ENCODE assay signal across 15 mouse cellular contexts in the genomic region with DNA sequence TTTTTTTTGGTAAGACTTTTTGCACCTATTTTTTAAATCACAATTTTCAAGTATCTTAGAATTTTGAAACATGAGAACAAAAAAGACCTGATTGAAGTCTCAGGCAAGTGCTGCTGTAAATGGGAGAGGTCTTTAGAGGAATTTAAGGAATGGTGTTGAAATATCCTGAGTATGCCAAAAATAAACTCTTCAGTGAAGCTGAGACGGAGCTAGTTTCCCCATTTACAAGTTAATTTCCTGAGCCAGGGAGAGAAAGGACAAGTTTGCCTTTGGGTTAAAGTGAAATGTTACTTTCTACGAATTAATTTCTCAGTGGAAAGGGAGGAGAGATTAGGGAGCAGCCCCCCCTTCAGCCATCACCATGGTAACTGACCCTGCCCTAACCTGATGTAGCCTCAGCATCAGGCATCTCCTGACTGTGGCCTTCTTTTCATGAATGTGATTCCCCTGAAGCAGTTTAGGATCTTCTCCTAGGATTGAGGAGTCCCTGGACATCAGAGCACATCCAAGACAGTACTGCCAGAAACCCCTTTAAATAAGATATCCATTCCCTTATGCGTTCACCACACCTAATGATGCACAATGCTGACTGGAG. TPM values are rescaled to one million over a fixed set of nuclear protein-coding genes. Genes with fewer than 3 reads are reported as not detected.
DNase-seq lines count a peak whose midpoint lies in the region; ATAC-seq and TF ChIP-seq lines count a peak whose summit lies in the region.
"Had no signal": no experiment of that assay in that cellular context is flagged by ENCODE, and none has a peak within 500 bp of the region (broad histone marks: within the 10 kb centered on the region; RNA-seq: fewer than 3 reads in every experiment).

No protein-coding gene starts in this region.

- 32% methylated on average over 3 of the region's 3 CpGs for WGBS in heart, embryonic 13.5 days
- whole genome bisulfite sequencing in heart, adult 2 months, result 43% methylated on average over 3 of the region's 3 CpGs
- 29% methylated on average over 3 of the region's 3 CpGs for WGBS in lung, embryonic 14.5 days
- 37% methylated on average over 3 of the region's 3 CpGs for WGBS in lung, adult 2 months
- 40% methylated on average over 3 of the region's 3 CpGs for WGBS in intestine, embryonic 16.5 days

- peak overlapping the region; percentile 33 for H3K4me2 ChIP-seq in heart, embryonic 13.5 days
- no peak overlapping the region for H3K4me2 ChIP-seq in lung, embryonic 14.5 days
- no peak overlapping the region for H3K4me2 ChIP-seq in intestine, embryonic 16.5 days (ENCODE audit: low read depth, low read length)
- H3K4me2 ChIP-seq: forebrain, embryonic 15.5 days had no signal

- TF ChIP-seq POLR2A in heart, adult 2 months (IDR thresholded peaks at IDR 0.05; ENCODE audit: insufficient read depth, low read depth, low read length), result no peak
- TF ChIP-seq POLR2A in lung, adult 2 months (IDR thresholded peaks at IDR 0.05; ENCODE audit: borderline replicate concordance, extremely low read depth, low read depth, low read length), result no peak

- H3K27me3 ChIP-seq in heart, embryonic 13.5 days (replicated peaks), result no peaks in the 10 kb centered on the region
- no peaks in the 10 kb centered on the region for H3K27me3 ChIP-seq in heart, adult 2 months (ENCODE audit: control insufficient read depth, insufficient read depth, low read length)
- no peaks in the 10 kb centered on the region for H3K27me3 ChIP-seq in lung, embryonic 14.5 days (ENCODE audit: insufficient read depth, low read length)
- no peaks in the 10 kb centered on the region for H3K27me3 ChIP-seq in intestine, embryonic 16.5 days (replicated peaks; ENCODE audit: control insufficient read depth, insufficient read depth, low read length)
- H3K27me3 ChIP-seq: forebrain, embryonic 15.5 days had no signal

- H3K4me3 ChIP-seq in heart, embryonic 13.5 days, result no peak overlapping the region
- no peak overlapping the region for H3K4me3 ChIP-seq in heart, adult 2 months
- no peak overlapping the region for H3K4me3 ChIP-seq in lung, embryonic 14.5 days (ENCODE audit: low read depth, low read length)
- no peak overlapping the region for H3K4me3 ChIP-seq in lung, adult 2 months (replicated peaks; ENCODE audit: extremely low read depth, low read depth, low read length)
- no peak overlapping the region for H3K4me3 ChIP-seq in intestine, embryonic 16.5 days (ENCODE audit: low read length)
- H3K4me3 ChIP-seq: forebrain, embryonic 15.5 days had no signal

- H3K9me3 ChIP-seq in heart, embryonic 13.5 days, result no peaks in the 10 kb centered on the region
- no peaks in the 10 kb centered on the region for H3K9me3 ChIP-seq in lung, embryonic 14.5 days (ENCODE audit: low read depth, low read length)
- no peaks in the 10 kb centered on the region for H3K9me3 ChIP-seq in intestine, embryonic 16.5 days (ENCODE audit: control insufficient read depth, low read length)
- H3K9me3 ChIP-seq: forebrain, embryonic 15.5 days had no signal

- peaks cover 15% of the 10 kb centered on the region for H3K4me1 ChIP-seq in heart, embryonic 13.5 days
- peaks cover 7% of the 10 kb centered on the region for H3K4me1 ChIP-seq in heart, adult 2 months (ENCODE audit: control insufficient read depth, insufficient read depth, low read length)
- H3K4me1 ChIP-seq in lung, embryonic 14.5 days (ENCODE audit: insufficient read depth), result peaks cover 29% of the 10 kb centered on the region
- H3K4me1 ChIP-seq in lung, adult 2 months (ENCODE audit: control insufficient read depth, insufficient read depth, low read length), result peaks cover 12% of the 10 kb centered on the region
- H3K4me1 ChIP-seq in intestine, embryonic 16.5 days (ENCODE audit: control insufficient read depth, insufficient read depth, low read length), result peaks cover 15% of the 10 kb centered on the region
- H3K4me1 ChIP-seq: forebrain, embryonic 15.5 days had no signal

- no peak for TF ChIP-seq EP300 in heart, adult 2 months (IDR thresholded peaks at IDR 0.05; ENCODE audit: insufficient read depth, low read depth, low read length)

- H3K79me2 ChIP-seq in heart, adult 2 months (replicated peaks; ENCODE audit: control insufficient read depth, insufficient read depth, low read length), result no peaks in the 10 kb centered on the region

- H3K9ac ChIP-seq in heart, embryonic 13.5 days, result 0 out of 2 replicates have a peak overlapping the region, but pooled peaks have one; percentile 33
- H3K9ac ChIP-seq in heart, adult 2 months (ENCODE audit: low read depth, low read length), result no peak overlapping the region
- no peak overlapping the region for H3K9ac ChIP-seq in lung, embryonic 14.5 days
- no peak overlapping the region for H3K9ac ChIP-seq in intestine, embryonic 16.5 days (ENCODE audit: low read depth, low read length)
- H3K9ac ChIP-seq: forebrain, embryonic 15.5 days; liver, embryonic 14.5 days had no signal

- no peak for ATAC-seq in heart, embryonic 13.5 days (ENCODE audit: extremely low read depth, insufficient number of reproducible peaks, low FRiP score, low TSS enrichment)
- peak; percentile 53 for ATAC-seq in lung, embryonic 14.5 days (ENCODE audit: insufficient read depth)
- ATAC-seq in intestine, embryonic 16.5 days, result no peak
- ATAC-seq: forebrain, embryonic 15.5 days; inflammation-experienced regulatory T-cells, adult 6 months had no signal

- no peaks in the 10 kb centered on the region for H3K36me3 ChIP-seq in heart, embryonic 13.5 days
- H3K36me3 ChIP-seq in heart, adult 2 months (ENCODE audit: control insufficient read depth, insufficient read depth, low read length), result 0 out of 2 replicates have a peak, but pooled peaks cover 2% of the 10 kb centered on the region
- H3K36me3 ChIP-seq in lung, embryonic 14.5 days (ENCODE audit: insufficient read depth), result no peaks in the 10 kb centered on the region
- H3K36me3 ChIP-seq in intestine, embryonic 16.5 days (ENCODE audit: control insufficient read depth, insufficient read depth, low read length), result no peaks in the 10 kb centered on the region
- H3K36me3 ChIP-seq: forebrain, embryonic 15.5 days had no signal

- intact Hi-C loops in heart, adult 2 months (cut with DNase I), result no loop called here
- intact Hi-C loops in left cerebral cortex, postnatal 14 days (cut with DNase I), result no loop called here

- H3K27ac ChIP-seq in heart, embryonic 13.5 days (replicated peaks), result peak overlapping the region; percentile 66
- no peak overlapping the region for H3K27ac ChIP-seq in heart, adult 2 months
- H3K27ac ChIP-seq in lung, embryonic 14.5 days (ENCODE audit: low read depth), result peak overlapping the region; percentile 75
- peak overlapping the region; percentile 48; the same call in 1 of the 2 replicates for H3K27ac ChIP-seq in intestine, embryonic 16.5 days (ENCODE audit: low read length)
- H3K27ac ChIP-seq: forebrain, embryonic 15.5 days; liver, embryonic 14.5 days had no signal

- no peak for DNase-seq in heart, adult 2 months
- DNase-seq in lung, embryonic 14.5 days, result peak; percentile 64
- no peak for DNase-seq in lung, adult 2 months
- DNase-seq in NIH3T3 (ENCODE audit: low read depth), result peak; percentile 24
- no peak for DNase-seq in left cerebral cortex, postnatal 14 days (ENCODE audit: low spot score in 2 of 2)
- DNase-seq: cerebellum, postnatal 25 days; gastrocnemius, postnatal 10 days; right cerebral cortex, adult 18-20 months had no signal

- TF ChIP-seq CTCF in heart, adult 2 months (IDR thresholded peaks at IDR 0.05), result no peak
- no peak for TF ChIP-seq CTCF in lung, embryonic 14.5 days (IDR thresholded peaks at IDR 0.05; ENCODE audit: low read depth)
- TF ChIP-seq CTCF in lung, adult 2 months (IDR thresholded peaks at IDR 0.05; ENCODE audit: insufficient read depth, low read length), result no peak

RNA-seq across cellular contexts. Expression of a gene that starts 18.6 kb away (rescaled TPM):
- 2.0 and 2.6 TPM in 2 replicates for polyA plus RNA-seq in heart, embryonic 13.5 days (2015; fragmentation: Nextera tagmentation; extraction: Ambion mirVana)
- 1 to 10 TPM; 1.4 to 2.0 TPM for total RNA-seq in heart, adult 2 months (2021)
- polyA plus RNA-seq in heart, adult 2 months (2012; rRNA removed), result 1.7 and 3.1 TPM in 2 replicates
- polyA plus RNA-seq in lung, embryonic 14.5 days (2014; fragmentation: Nextera tagmentation; extraction: Ambion mirVana), result 11.1 and 13.0 TPM in 2 replicates
- polyA plus RNA-seq in lung, adult 2 months (2012; rRNA removed), result 8.0 and 12.1 TPM in 2 replicates
- 6.1 and 6.5 TPM in 2 replicates for polyA plus RNA-seq in intestine, embryonic 16.5 days (2015; fragmentation: Nextera tagmentation; extraction: Ambion mirVana)
- total RNA-seq in left cerebral cortex, postnatal 14 days (2021), result 1 to 10 TPM; 4.6 to 5.1 TPM
- total RNA-seq: hematopoietic stem cell, adult 5-6 weeks; neutrophil, adult 5-6 weeks had no signal
- polyA plus RNA-seq: inflammation-experienced regulatory T-cells, adult 6 months had no signal

Comparison
In these comparisons a context has a peak if more than half of its experiments do, and no peak if none do; other contexts are left out.
1. DNase-seq: peak in lung, embryonic 14.5 days (single experiment) and NIH3T3 (single experiment); none in heart, adult 2 months (0 of 2), lung, adult 2 months (single experiment) and left cerebral cortex, postnatal 14 days (0 of 2).